Mouse (Mus musculus): Measurements from ENCODE around the gene Zscan21. TPM values are rescaled to one million over a fixed set of nuclear protein-coding genes. Genes with fewer than 3 reads are reported as not detected.
"Not testable (repeated sequence)": the region's sequence is repeated elsewhere in the genome, so short reads cannot be mapped to it uniquely, and the experiment has no call there.

The Zscan21 gene
- total RNA-seq (2015) (10.3 and 12.2 TPM in 2 replicates), total RNA-seq (2017) (7.2 and 7.7 TPM in 2 replicates)

- ATAC-seq (ENCODE audit: poor library complexity, severe bottlenecking) = peak; percentile 100
These were observed at the start of gene Zscan21 for GRCm38 (mm10) chr5:138116255-138117198. TSS of gene Zscan21 (plus strand) at chr5:138116903.

GRCm38 (mm10) chr5:138073803-138074202, 42.9 kb upstream of the Zscan21 start:
- ATAC-seq (ENCODE audit: poor library complexity, severe bottlenecking) = no peak

- no peak for ATAC-seq (ENCODE audit: poor library complexity, severe bottlenecking)
These were observed 41.0 kb upstream of the Zscan21 start for GRCm38 (mm10) chr5:138075684-138076083.

GRCm38 (mm10) chr5:138076148-138076547, 40.6 kb upstream of the Zscan21 start:
- ATAC-seq (ENCODE audit: poor library complexity, severe bottlenecking) = no peak

- no peak for ATAC-seq (ENCODE audit: poor library complexity, severe bottlenecking)
These were observed 36.2 kb upstream of the Zscan21 start for GRCm38 (mm10) chr5:138080456-138080855.

- ATAC-seq (ENCODE audit: poor library complexity, severe bottlenecking) = no peak
These were observed 35.3 kb upstream of the Zscan21 start for GRCm38 (mm10) chr5:138081446-138081845.

GRCm38 (mm10) chr5:138083318-138083900, 33.3 kb upstream of the Zscan21 start:
- no peak for ATAC-seq (ENCODE audit: poor library complexity, severe bottlenecking)

GRCm38 (mm10) chr5:138083936-138084335, 32.8 kb upstream of the Zscan21 start:
- no peak for ATAC-seq (ENCODE audit: poor library complexity, severe bottlenecking)

GRCm38 (mm10) chr5:138084507-138084906, 32.2 kb upstream of the Zscan21 start:
- no peak for ATAC-seq (ENCODE audit: poor library complexity, severe bottlenecking)

GRCm38 (mm10) chr5:138084996-138085395, 31.7 kb upstream of the Zscan21 start, which contains the start of gene Zkscan1:
TSS of gene Zkscan1 (plus strand) at chr5:138085084.
- peak; percentile 99 for ATAC-seq (ENCODE audit: poor library complexity, severe bottlenecking)

GRCm38 (mm10) chr5:138085421-138085911, 31.2 kb upstream of the Zscan21 start:
- peak; percentile 43 for ATAC-seq (ENCODE audit: poor library complexity, severe bottlenecking)

- ATAC-seq (ENCODE audit: poor library complexity, severe bottlenecking) = no peak
These were observed 29.9 kb upstream of the Zscan21 start for GRCm38 (mm10) chr5:138086842-138087241.

GRCm38 (mm10) chr5:138088366-138088765, 28.3 kb upstream of the Zscan21 start:
- no peak for ATAC-seq (ENCODE audit: poor library complexity, severe bottlenecking)

- ATAC-seq (ENCODE audit: poor library complexity, severe bottlenecking) = no peak
These were observed 27.6 kb upstream of the Zscan21 start for GRCm38 (mm10) chr5:138089108-138089551.

GRCm38 (mm10) chr5:138090271-138090670, 26.4 kb upstream of the Zscan21 start:
- ATAC-seq (ENCODE audit: poor library complexity, severe bottlenecking) = 0 out of 2 replicates have a peak, but pooled peaks have one; percentile 40

- ATAC-seq (ENCODE audit: poor library complexity, severe bottlenecking) = no peak
These were observed 26.0 kb upstream of the Zscan21 start for GRCm38 (mm10) chr5:138090737-138091136.

GRCm38 (mm10) chr5:138092771-138093170, 23.9 kb upstream of the Zscan21 start:
- ATAC-seq (ENCODE audit: poor library complexity, severe bottlenecking) = no peak

GRCm38 (mm10) chr5:138094474-138094873, 22.2 kb upstream of the Zscan21 start:
- no peak for ATAC-seq (ENCODE audit: poor library complexity, severe bottlenecking)

GRCm38 (mm10) chr5:138104976-138105375, 11.7 kb upstream of the Zscan21 start:
- no peak for ATAC-seq (ENCODE audit: poor library complexity, severe bottlenecking)

GRCm38 (mm10) chr5:138107130-138107529, 9.6 kb upstream of the Zscan21 start:
- ATAC-seq (ENCODE audit: poor library complexity, severe bottlenecking) = no peak

- not testable (repeated sequence) for ATAC-seq (ENCODE audit: poor library complexity, severe bottlenecking)
These were observed 6.8 kb upstream of the Zscan21 start for GRCm38 (mm10) chr5:138109847-138110396.
